Mouse (Mus musculus): Measurements from ENCODE around the gene Lhfp. TPM values are rescaled to one million over a fixed set of nuclear protein-coding genes. Genes with fewer than 3 reads are reported as not detected.

Gene Lhfp
- polyA plus RNA-seq, 1 experiment from 2014 or later = 49.8 TPM

DNA sequence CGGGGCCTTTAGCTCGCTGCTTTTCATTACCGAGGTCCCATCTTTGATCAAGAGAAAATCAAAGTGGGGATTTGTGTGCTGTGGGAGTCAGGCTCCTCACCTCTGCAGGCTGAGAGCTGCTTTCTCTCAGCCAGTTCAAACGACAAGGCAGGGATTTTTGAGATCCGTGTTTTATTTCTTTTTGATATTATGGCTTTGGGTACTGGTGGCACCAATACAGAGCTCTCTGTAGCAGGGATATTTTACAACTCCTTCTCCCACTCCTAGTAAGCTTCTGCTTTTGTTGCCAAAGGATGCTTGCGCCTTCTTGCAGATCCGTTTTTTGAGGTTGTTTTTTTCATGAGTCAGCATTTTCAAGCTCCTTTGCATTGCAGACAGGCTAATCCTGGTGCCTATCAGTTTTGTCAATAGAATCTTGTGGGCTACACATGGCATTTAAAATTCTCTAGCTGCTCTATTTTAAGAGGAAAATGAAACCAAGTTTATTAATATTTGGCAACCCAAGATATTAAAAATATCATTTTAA lies 172.5 kb downstream of the Lhfp start:
- Histone ChIP-seq H3K4me2 (no peak overlapping the region), H3K9ac (ENCODE audit: low read length) (no peak overlapping the region), H3K36me3 (ENCODE audit: control insufficient read depth, insufficient read depth, low read length) (no peaks in the 10 kb centered on the region), H3K27me3 (ENCODE audit: control insufficient read depth, insufficient read depth, low read length) (no peaks in the 10 kb centered on the region), H3K9me3 (ENCODE audit: control insufficient read depth, low read length) (no peaks in the 10 kb centered on the region), H3K4me1 (ENCODE audit: control insufficient read depth, insufficient read depth, low read length) (peaks cover 30% of the 10 kb centered on the region), H3K4me3 (ENCODE audit: low read depth, low read length) (no peak overlapping the region), H3K27ac (ENCODE audit: low read depth, low read length) (no peak overlapping the region)
- 30% methylated on average over 7 of the region's 7 CpGs for WGBS
- ATAC-seq (ENCODE audit: low FRiP score) (no peak), DNase-seq (ENCODE audit: low spot score, missing footprints) (no peak)

GRCm38 (mm10) chr3:53214386-53214785 lies 173.1 kb downstream of the Lhfp start:
- Histone ChIP-seq H3K4me2 (no peak overlapping the region), H3K4me1 (ENCODE audit: control insufficient read depth, insufficient read depth, low read length) (peaks cover 28% of the 10 kb centered on the region), H3K4me3 (ENCODE audit: low read depth, low read length) (no peak overlapping the region), H3K27me3 (ENCODE audit: control insufficient read depth, insufficient read depth, low read length) (no peaks in the 10 kb centered on the region), H3K36me3 (ENCODE audit: control insufficient read depth, insufficient read depth, low read length) (no peaks in the 10 kb centered on the region), H3K27ac (ENCODE audit: low read depth, low read length) (no peak overlapping the region), H3K9ac (ENCODE audit: low read length) (no peak overlapping the region), H3K9me3 (ENCODE audit: control insufficient read depth, low read length) (no peaks in the 10 kb centered on the region)
- ATAC-seq (ENCODE audit: low FRiP score) (peak; percentile 16; the same call in 1 of the 2 replicates), DNase-seq (ENCODE audit: low spot score, missing footprints) (no peak)
- WGBS = 54% methylated on average over 4 of the region's 4 CpGs

DNA sequence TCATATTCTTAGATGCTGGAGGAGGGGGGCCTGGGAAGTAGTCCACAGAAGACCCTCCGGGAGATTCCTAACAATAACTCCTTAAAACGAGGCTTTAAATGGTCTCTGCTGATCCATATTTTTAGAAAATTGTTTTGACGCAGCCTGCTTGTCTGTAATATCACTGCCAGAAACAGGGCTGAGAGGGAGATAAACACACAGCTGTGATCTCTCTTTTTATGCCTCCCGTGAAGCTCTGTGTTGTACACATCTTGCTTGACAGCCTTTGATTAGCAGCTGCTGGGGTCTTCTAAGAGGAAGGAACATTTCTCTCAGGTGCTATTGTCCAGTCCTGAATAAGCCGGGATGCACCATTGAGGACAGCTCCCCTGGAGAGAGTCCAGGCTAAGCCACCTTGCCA lies 176.4 kb downstream of the Lhfp start:
- Histone ChIP-seq H3K4me3 (ENCODE audit: low read depth, low read length) (no peak overlapping the region), H3K27ac (ENCODE audit: low read depth, low read length) (no peak overlapping the region), H3K36me3 (ENCODE audit: control insufficient read depth, insufficient read depth, low read length) (no peaks in the 10 kb centered on the region), H3K9ac (ENCODE audit: low read length) (no peak overlapping the region), H3K4me1 (ENCODE audit: control insufficient read depth, insufficient read depth, low read length) (peaks cover 11% of the 10 kb centered on the region), H3K27me3 (ENCODE audit: control insufficient read depth, insufficient read depth, low read length) (no peaks in the 10 kb centered on the region), H3K4me2 (no peak overlapping the region), H3K9me3 (ENCODE audit: control insufficient read depth, low read length) (no peaks in the 10 kb centered on the region)
- DNase-seq (ENCODE audit: low spot score, missing footprints) = no peak
- WGBS = 79% methylated on average over 5 of the region's 5 CpGs
- no peak for ATAC-seq (ENCODE audit: low FRiP score)

DNA sequence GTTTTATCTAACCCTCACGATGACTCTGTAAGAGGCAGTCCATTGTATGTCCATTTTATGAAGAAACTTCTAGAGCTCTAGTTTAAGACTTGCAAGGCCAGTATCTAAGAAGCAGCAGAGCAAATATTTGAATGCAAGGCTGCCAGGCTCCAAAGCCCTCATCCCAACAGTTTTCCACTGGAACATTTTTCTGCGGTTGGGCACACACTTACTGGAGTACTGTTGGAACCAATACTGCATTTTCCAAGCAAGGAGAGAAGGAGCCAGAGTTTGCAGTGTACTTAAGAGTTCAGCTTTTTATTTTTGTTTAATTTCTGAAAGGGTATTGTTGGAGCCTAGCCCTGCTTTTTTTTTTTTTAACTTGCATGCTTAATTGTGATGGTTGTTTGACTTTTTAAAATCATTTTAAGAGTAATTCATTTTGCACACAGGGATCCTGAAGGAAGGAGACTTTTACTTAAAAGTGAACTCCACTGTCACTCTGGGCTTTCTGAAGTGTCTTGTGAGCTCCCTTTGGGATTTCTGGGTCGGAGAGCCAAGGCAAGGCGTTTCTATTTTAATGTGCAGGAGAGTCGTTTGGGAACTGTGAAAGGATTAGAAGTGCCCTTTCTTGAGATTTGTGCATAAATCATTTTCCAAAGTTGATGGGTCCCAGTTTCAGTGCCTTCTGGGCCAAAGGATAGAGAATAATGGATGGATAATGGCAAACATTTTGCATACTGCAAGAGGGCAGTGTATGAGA lies 180.4 kb downstream of the Lhfp start:
- Histone ChIP-seq H3K36me3 (ENCODE audit: control insufficient read depth, insufficient read depth, low read length) (no peaks in the 10 kb centered on the region), H3K4me3 (ENCODE audit: low read depth, low read length) (no peak overlapping the region), H3K27me3 (ENCODE audit: control insufficient read depth, insufficient read depth, low read length) (no peaks in the 10 kb centered on the region), H3K4me1 (ENCODE audit: control insufficient read depth, insufficient read depth, low read length) (no peaks in the 10 kb centered on the region; the same call in 1 of the 2 replicates), H3K9ac (ENCODE audit: low read length) (no peak overlapping the region), H3K4me2 (no peak overlapping the region), H3K9me3 (ENCODE audit: control insufficient read depth, low read length) (no peaks in the 10 kb centered on the region), H3K27ac (ENCODE audit: low read depth, low read length) (no peak overlapping the region)
- ATAC-seq (ENCODE audit: low FRiP score) (no peak), DNase-seq (ENCODE audit: low spot score, missing footprints) (no peak)
- WGBS = 68% methylated on average over 5 of the region's 5 CpGs

GRCm38 (mm10) chr3:53224141-53224540 lies 182.8 kb downstream of the Lhfp start:
- Histone ChIP-seq H3K9me3 (ENCODE audit: control insufficient read depth, low read length) (no peaks in the 10 kb centered on the region), H3K4me3 (ENCODE audit: low read depth, low read length) (no peak overlapping the region), H3K9ac (ENCODE audit: low read length) (no peak overlapping the region), H3K27ac (ENCODE audit: low read depth, low read length) (no peak overlapping the region), H3K4me2 (no peak overlapping the region), H3K36me3 (ENCODE audit: control insufficient read depth, insufficient read depth, low read length) (no peaks in the 10 kb centered on the region), H3K4me1 (ENCODE audit: control insufficient read depth, insufficient read depth, low read length) (no peaks in the 10 kb centered on the region; the same call in 1 of the 2 replicates), H3K27me3 (ENCODE audit: control insufficient read depth, insufficient read depth, low read length) (no peaks in the 10 kb centered on the region)
- no peak for DNase-seq (ENCODE audit: low spot score, missing footprints)
- no peak for ATAC-seq (ENCODE audit: low FRiP score)
- WGBS = 87% methylated on average over 5 of the region's 5 CpGs

DNA sequence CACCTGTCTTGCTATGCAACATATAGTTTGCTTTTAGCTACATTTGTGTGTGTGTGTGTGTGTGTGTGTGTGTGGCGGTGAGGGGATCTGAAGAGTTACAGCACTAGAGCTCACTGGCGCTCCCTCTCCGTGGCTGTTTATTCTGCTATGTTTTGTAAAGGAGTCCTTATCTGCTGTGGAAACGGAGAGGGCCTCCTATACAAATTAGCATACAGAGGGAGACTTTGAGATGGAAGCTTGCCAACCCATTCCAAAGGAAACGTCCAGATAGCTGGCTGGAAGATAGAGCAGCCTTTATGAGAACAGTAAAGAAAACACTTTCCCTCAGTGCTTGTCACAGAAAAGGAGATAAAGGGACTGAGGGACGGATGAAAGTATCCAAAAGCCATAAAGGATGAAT lies 184.4 kb downstream of the Lhfp start:
- H3K9ac ChIP-seq (ENCODE audit: low read length) = no peak overlapping the region
- H3K4me2 ChIP-seq = no peak overlapping the region
- H3K4me3 ChIP-seq (ENCODE audit: low read depth, low read length) = no peak overlapping the region
- WGBS = 64% methylated on average over 6 of the region's 6 CpGs
- no peaks in the 10 kb centered on the region; the same call in 1 of the 2 replicates for H3K4me1 ChIP-seq (ENCODE audit: control insufficient read depth, insufficient read depth, low read length)
- H3K9me3 ChIP-seq (ENCODE audit: control insufficient read depth, low read length) = no peaks in the 10 kb centered on the region
- no peak for DNase-seq (ENCODE audit: low spot score, missing footprints)
- ATAC-seq (ENCODE audit: low FRiP score) = no peak
- H3K27me3 ChIP-seq (ENCODE audit: control insufficient read depth, insufficient read depth, low read length) = no peaks in the 10 kb centered on the region
- H3K36me3 ChIP-seq (ENCODE audit: control insufficient read depth, insufficient read depth, low read length) = no peaks in the 10 kb centered on the region
- H3K27ac ChIP-seq (ENCODE audit: low read depth, low read length) = no peak overlapping the region

GRCm38 (mm10) chr3:53226223-53226622 lies 184.9 kb downstream of the Lhfp start:
- WGBS = 90% methylated on average over 6 of the region's 6 CpGs
- no peak overlapping the region for H3K27ac ChIP-seq (ENCODE audit: low read depth, low read length)
- no peak for ATAC-seq (ENCODE audit: low FRiP score)

GRCm38 (mm10) chr3:53227866-53228265 lies 186.5 kb downstream of the Lhfp start:
- Histone ChIP-seq H3K27me3 (ENCODE audit: control insufficient read depth, insufficient read depth, low read length) (no peaks in the 10 kb centered on the region), H3K27ac (ENCODE audit: low read depth, low read length) (no peak overlapping the region), H3K36me3 (ENCODE audit: control insufficient read depth, insufficient read depth, low read length) (no peaks in the 10 kb centered on the region), H3K9ac (ENCODE audit: low read length) (no peak overlapping the region), H3K4me2 (no peak overlapping the region), H3K9me3 (ENCODE audit: control insufficient read depth, low read length) (no peaks in the 10 kb centered on the region), H3K4me1 (ENCODE audit: control insufficient read depth, insufficient read depth, low read length) (no peaks in the 10 kb centered on the region), H3K4me3 (ENCODE audit: low read depth, low read length) (no peak overlapping the region)
- DNase-seq (ENCODE audit: low spot score, missing footprints) (no peak), ATAC-seq (ENCODE audit: low FRiP score) (no peak)

More at GRCm38 (mm10) chr3:53226223-53226622, 184.9 kb downstream of the Lhfp start:
- Histone ChIP-seq H3K9ac (ENCODE audit: low read length) (no peak overlapping the region), H3K4me2 (no peak overlapping the region), H3K9me3 (ENCODE audit: control insufficient read depth, low read length) (no peaks in the 10 kb centered on the region), H3K4me3 (ENCODE audit: low read depth, low read length) (no peak overlapping the region), H3K27me3 (ENCODE audit: control insufficient read depth, insufficient read depth, low read length) (no peaks in the 10 kb centered on the region), H3K36me3 (ENCODE audit: control insufficient read depth, insufficient read depth, low read length) (no peaks in the 10 kb centered on the region), H3K4me1 (ENCODE audit: control insufficient read depth, insufficient read depth, low read length) (no peaks in the 10 kb centered on the region; the same call in 1 of the 2 replicates)
- no peak for DNase-seq (ENCODE audit: low spot score, missing footprints)

- DNase-seq (ENCODE audit: low spot score, missing footprints) (no peak), ATAC-seq (ENCODE audit: low FRiP score) (no peak)
- no peak overlapping the region for H3K4me2 ChIP-seq
- H3K4me1 ChIP-seq (ENCODE audit: control insufficient read depth, insufficient read depth, low read length) = no peaks in the 10 kb centered on the region
- WGBS = 59% methylated on average over 3 of the region's 3 CpGs
- H3K9me3 ChIP-seq (ENCODE audit: control insufficient read depth, low read length) = no peaks in the 10 kb centered on the region
- no peak overlapping the region for H3K27ac ChIP-seq (ENCODE audit: low read depth, low read length)
- H3K4me3 ChIP-seq (ENCODE audit: low read depth, low read length) = no peak overlapping the region
- no peaks in the 10 kb centered on the region for H3K36me3 ChIP-seq (ENCODE audit: control insufficient read depth, insufficient read depth, low read length)
- no peaks in the 10 kb centered on the region for H3K27me3 ChIP-seq (ENCODE audit: control insufficient read depth, insufficient read depth, low read length)
- H3K9ac ChIP-seq (ENCODE audit: low read length) = no peak overlapping the region
Observed at GRCm38 (mm10) chr3:53230562-53230961, 189.2 kb downstream of the Lhfp start.

Data from midbrain, embryonic 11.5 days (tissue).